Mouse (Mus musculus): Measurements from ENCODE around the gene Efnb1. TPM values are rescaled to one million over a fixed set of nuclear protein-coding genes. Genes with fewer than 3 reads are reported as not detected.

Gene Efnb1
- polyA plus RNA-seq, 1 experiment from 2014 or later: 71.9 TPM

Other genes with a start within 250 kb of the Efnb1 start
- 32.9 and 34.4 TPM in 2 replicates for gene Ophn1, start 245.1 kb upstream of the Efnb1 start, polyA plus RNA-seq (2015; fragmentation: Nextera tagmentation; extraction: Ambion mirVana)
- 18.1 and 21.9 TPM in 2 replicates for gene Yipf6, start 199.8 kb upstream of the Efnb1 start, polyA plus RNA-seq (2015; fragmentation: Nextera tagmentation; extraction: Ambion mirVana)
- 2.8 and 3.0 TPM in 2 replicates for gene Stard8, start 132.9 kb upstream of the Efnb1 start, polyA plus RNA-seq (2015; fragmentation: Nextera tagmentation; extraction: Ambion mirVana)

All from forebrain, embryonic 13.5 days (tissue).